Mouse (Mus musculus) retina, postnatal 7 days (tissue): ENCODE measurements around the gene Aldh1l1.

ENCODE experiments used
- DNase-seq: peaks from one replicate; pipeline ENCODE4 v3.0.0-alpha.2; 2012; ENCODE audit warnings: low read depth, low spot score

Gene Aldh1l1

GRCm38 (mm10) chr6:90588113-90588512, 101.9 kb downstream of the Aldh1l1 start:
- DNase-seq: no peak

DNA sequence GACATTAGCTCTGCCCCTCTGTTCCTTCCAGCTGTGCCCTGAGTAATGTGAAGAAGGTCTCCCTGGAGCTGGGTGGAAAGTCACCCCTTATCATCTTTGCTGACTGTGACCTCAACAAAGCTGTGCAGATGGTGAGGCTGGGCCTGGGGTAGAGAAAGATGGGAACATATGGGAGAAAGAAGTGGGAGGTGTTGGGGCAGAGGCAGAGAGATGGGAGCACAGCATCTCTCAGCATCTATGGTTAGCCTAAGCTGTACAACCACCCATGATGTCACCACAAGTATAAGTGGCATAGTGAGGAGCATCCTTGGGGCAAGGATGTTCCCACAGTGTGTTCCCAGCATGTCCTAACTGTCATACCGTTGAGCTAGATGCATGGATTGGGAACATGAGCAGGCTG, 104.5 kb downstream of the Aldh1l1 start:
- no peak for DNase-seq

GRCm38 (mm10) chr6:90594972-90595371, 108.7 kb downstream of the Aldh1l1 start:
- DNase-seq: no peak

DNA sequence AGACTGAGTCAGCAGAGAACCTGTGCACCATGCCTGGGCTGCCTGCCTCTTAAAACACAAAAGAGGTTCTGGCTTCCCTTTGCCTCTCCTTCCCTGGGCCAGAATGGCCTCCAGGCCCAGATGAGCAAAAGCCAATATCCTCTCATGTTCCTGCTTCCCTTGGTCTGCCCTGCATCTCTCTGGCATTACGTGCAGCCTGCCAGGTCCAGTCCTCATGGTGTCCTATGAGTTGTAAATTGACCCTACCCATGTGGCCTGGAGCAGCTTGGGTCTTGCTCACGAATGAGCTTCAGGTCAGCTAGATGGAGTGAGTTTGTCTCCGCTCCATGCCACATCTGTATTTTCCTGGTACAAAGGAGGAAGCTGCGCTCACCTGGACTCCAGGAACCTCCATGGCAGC, 110.8 kb downstream of the Aldh1l1 start:
- DNase-seq: no peak

DNA sequence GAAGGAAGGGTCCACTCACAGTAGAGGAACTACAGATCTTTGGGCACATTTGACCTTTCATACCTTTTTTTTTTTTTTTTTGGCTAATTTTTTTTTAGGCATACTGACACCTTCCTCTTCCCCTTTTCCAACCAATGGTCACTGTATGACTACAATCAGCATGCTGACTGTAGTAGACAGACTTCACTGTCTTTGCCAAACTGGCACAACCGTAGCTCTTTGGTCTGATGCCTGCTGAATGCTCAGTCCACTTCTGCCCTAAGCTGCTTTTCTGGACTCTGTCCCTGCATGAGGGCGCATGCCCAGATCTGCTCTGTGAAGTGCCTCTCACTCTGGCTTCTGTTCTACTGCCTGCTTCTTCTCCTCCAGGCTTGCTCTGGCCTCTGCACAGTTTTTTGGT, 111.4 kb downstream of the Aldh1l1 start:
- no peak for DNase-seq

DNA sequence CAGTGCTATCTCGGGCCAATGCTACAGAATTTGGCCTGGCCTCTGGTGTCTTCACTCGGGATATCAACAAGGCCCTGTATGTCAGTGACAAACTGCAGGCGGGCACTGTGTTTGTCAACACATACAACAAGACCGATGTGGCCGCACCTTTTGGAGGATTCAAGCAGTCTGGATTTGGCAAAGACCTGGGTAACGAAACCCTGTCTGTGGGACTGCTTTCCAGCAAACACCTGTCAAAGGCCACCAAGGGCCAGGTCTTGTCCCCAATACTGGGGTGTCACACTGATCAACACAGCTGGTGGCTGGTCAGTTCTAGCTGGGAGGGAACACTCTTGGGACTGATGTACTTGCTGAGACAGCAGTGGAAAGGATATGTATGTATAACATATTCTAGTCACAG, 112.0 kb downstream of the Aldh1l1 start:
- DNase-seq: no peak

DNA sequence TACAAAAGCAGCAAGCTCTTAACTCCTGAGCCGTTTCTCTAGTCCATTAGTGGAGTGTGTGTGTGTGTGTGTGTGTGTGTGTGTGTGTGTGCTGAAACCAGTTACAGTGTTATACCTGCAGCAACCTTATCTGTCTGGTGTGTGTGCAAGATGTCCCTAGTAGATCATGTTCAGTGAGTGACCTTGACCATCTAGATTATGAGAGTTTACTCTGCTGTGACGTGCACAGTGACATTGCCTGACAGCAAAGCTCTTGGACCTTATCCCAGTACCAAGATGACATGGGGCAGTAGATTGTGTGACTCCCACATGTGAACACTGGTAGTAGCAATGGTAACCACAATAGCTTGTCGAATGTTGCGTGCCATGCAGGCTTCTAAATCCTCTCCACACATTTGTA, 114.1 kb downstream of the Aldh1l1 start:
- no peak for DNase-seq

- DNase-seq: no peak
Measured at GRCm38 (mm10) chr6:90601736-90602135, 115.5 kb downstream of the Aldh1l1 start.

DNA sequence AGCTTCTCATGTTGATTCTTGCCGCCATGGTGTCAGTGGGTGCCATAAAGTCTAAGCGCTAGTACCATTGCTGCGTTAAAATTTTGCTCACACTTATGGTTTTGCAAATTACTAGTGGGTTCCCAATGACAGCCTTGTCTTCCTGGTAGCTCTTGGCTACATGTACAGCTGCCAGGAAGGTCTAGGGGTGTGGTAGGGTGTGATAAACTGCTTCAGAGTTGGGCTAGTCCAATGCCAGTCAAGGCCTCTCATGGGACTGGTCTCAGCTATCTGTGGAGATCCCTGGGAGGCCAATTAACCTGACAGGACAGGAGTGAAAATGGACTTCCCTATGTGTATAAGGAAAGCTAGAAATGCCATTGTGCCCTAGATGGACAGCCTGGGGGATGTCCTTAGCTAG, 116.1 kb downstream of the Aldh1l1 start:
- DNase-seq: no peak

DNA sequence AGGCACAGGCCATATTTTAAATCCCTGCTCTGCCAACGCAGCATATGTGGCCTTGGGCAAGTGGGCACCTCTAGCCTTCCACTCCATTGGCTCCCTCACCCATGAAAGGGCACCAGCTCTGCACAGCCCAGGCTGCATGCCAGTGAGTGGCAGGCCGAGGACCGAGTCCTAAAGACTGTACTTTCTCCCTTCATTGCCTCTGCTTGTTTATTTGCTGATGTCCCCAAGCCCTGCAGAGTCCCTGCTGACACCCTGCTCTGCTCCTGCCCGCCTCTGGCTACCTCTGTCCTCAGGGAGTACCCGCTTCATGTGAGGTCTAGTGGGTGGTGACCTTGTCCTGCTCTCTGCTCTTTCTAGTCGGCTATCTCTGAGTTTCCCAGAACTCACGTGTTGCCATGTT, 116.9 kb downstream of the Aldh1l1 start:
- DNase-seq: no peak

DNA sequence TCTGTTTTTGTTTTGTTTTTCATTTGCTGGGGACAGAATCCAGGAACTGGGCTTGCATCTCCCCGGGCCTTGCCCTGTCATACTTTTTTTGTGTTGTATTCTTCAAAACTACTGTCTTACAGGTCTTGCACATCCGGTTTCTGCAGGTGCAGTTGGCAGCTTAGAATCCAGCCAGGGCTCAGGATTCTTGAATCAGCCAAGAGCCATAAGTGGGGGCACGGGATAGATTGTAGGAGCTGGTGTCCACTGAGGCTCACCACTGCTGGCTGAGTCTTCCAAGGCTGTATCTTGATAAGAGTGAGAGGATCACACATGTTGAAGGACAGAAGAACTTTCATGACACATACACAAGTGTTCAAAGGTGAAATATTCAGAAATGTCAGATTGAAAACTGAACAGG, 117.9 kb downstream of the Aldh1l1 start:
- no peak for DNase-seq

- peak; percentile 78 for DNase-seq
Measured at GRCm38 (mm10) chr6:90604533-90605297, 118.5 kb downstream of the Aldh1l1 start, which contains the start of gene Slc41a3. Gene Slc41a3, plus strand, starts transcription at chr6:90604725.

DNA sequence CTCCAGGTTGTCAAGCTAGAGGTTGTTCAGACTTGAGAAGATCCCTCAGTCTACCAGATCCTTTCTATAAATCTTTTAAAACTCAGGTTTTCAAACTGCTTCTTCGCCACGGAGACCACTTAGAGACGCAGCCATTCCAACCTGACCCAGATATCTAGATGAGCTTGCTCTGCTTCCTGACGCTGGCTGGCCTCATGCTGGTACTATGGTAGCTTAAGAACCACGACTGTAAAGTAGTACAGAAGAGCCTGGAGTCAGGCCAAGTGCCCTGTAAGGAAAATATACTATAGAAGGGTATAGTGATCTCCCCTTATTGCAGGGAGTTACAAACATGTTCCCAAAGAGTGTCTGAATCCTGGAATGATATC, 119.1 kb downstream of the Aldh1l1 start:
- no peak for DNase-seq

DNA sequence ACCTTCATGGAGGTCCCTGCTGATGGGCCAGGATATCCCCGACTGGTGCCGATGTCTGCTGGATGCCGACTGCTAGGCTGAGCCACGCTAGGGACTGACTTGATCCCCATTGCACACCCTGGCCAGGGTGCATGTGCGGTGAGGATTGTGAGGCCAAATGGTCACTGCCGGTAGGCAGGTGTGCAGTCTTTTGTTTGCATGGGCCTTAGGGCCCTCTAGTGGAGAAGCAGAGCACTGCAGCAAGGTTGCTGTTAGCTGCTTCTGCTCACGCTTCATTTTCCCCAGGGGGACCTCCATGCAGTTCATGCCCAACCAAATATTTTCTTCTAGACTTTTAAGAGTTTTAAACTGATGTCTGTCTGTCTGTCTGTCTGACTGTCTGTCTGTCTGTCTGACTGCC, 120.3 kb downstream of the Aldh1l1 start:
- DNase-seq: peak; percentile 54

GRCm38 (mm10) chr6:90607196-90607595, 121.0 kb downstream of the Aldh1l1 start:
- DNase-seq: peak; percentile 74

GRCm38 (mm10) chr6:90608186-90608585, 122.0 kb downstream of the Aldh1l1 start:
- no peak for DNase-seq

- no peak for DNase-seq
Measured at GRCm38 (mm10) chr6:90610248-90610647, 124.0 kb downstream of the Aldh1l1 start.

DNA sequence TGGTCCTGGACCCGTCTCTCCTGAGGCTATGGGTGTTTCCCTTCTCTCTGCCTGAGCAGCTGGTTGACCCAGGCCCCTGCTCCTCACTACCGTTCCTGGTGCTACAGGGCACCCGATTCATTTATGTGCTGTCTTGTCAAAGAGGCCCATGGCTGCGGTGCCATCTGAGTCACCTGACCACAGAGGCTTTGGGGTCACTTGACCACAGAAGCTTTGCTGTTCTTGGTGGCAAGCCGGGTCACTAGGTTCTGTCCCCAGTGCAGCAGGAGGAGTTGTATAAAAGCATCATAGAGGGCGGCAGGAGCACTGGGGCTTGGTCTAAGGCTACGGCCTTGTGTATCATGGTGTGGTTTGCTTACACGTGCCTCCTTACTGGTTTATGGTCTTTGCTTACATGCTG, 127.0 kb downstream of the Aldh1l1 start:
- DNase-seq: no peak

DNA sequence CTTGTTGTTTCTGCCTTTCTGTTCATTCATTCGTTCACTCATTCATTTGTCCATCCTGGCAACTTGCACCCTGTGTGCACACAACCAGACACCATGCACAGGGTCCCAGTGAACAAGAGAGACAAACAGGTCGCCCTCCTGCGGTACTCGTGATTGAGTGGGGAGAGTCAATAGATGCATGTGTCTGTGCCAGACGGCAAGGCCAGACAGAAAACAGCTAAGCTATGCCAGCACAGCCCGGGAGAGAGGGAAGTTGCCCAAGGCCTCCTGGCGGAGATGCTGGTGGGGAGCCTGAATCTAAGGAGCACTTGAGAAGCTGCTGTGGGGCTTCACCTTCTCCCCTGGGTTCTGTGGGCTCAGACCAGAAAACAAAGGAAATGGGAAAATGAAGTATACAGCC, 129.1 kb downstream of the Aldh1l1 start:
- no peak for DNase-seq

GRCm38 (mm10) chr6:90615991-90616390, 129.8 kb downstream of the Aldh1l1 start:
- no peak for DNase-seq

DNA sequence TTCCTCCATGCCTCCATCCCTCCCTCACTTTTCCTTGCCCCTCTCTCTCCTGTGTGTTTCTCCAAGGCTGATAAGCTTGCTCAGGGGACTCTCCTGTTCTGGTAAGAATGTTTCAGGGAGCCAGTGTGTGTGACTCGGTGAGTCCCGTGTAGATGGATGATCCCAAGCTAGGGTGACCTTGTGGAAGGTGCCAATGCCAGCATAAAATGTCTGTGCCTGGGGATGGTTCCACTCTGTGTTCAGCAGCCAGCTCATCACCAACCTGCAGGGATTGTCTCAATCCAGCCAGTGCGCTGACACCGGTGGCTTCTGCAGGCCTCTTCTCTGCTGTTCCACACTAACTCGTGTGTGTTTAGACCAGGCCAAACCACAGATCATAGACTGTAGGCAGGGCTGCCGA, 130.3 kb downstream of the Aldh1l1 start:
- no peak for DNase-seq

DNA sequence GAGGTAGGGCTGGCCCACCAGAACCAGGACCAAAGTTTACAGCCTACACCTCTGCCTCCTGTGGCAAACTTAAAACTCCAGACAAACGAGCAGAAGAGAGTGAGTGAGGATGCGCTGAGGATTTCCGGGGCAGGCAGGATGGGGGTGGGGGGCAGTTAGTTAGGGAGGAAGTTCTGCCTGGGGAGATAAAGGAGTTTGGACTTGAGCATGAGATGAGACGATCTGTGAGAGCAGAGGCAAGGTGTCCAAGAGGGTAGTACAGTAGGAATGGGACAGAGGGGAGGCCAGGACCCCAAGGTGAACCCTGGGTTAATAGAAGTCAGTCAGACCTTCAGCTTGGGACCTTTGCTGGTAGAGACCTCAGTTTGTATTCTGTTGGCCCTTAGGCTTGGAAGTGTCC, 132.0 kb downstream of the Aldh1l1 start:
- DNase-seq: no peak

- DNase-seq: no peak
Measured at GRCm38 (mm10) chr6:90618821-90619636, 132.8 kb downstream of the Aldh1l1 start.
